Mouse (Mus musculus) brain, embryonic 14.5 days (tissue): Measurements from ENCODE around the gene Zfyve21.

Experiments used
- CTCF ChIP-seq: fragments of 200-500 bp; IDR thresholded peaks from 2 replicates; pipeline ENCODE4 v1.5.1; 2012; ENCODE audit warnings: inconsistent platforms, mild to moderate bottlenecking, moderate library complexity, borderline replicate concordance; ENCODE audit not compliant: insufficient read depth, insufficient read length; ENCODE audit errors: extremely low read depth
- POLR2A ChIP-seq: fragments of 200-500 bp; IDR thresholded peaks from 2 replicates; pipeline ENCODE4 v1.6.1; 2012; ENCODE audit warnings: mild to moderate bottlenecking, inconsistent platforms, borderline replicate concordance; ENCODE audit not compliant: poor library complexity, insufficient read depth, insufficient read length, severe bottlenecking; ENCODE audit errors: extremely low read depth

- no peak for TF ChIP-seq POLR2A
- TF ChIP-seq CTCF = no peak
Observed at GRCm38 (mm10) chr12:111816967-111817366, 3.0 kb downstream of the Zfyve21 start.
